Mouse (Mus musculus) heart, adult 2 months (tissue): ENCODE data around the gene Lekr1. TPM values are rescaled to one million over a fixed set of nuclear protein-coding genes. Genes with fewer than 3 reads are reported as not detected.

Experiments
- DNase-seq, 2 experiments: peaks; one replicate each; pipeline ENCODE4 v3.0.0; 2021
- H3K27ac ChIP-seq: fragments of 200-600 bp; 2 replicates; pipeline ENCODE4 v1.8.1; 2022
- H3K27me3 ChIP-seq: fragments of 200-500 bp; 2 replicates; pipeline ENCODE4 v1.6.1; 2012; ENCODE audit warnings: mild to moderate bottlenecking, low read length, inconsistent platforms, mixed read lengths; ENCODE audit not compliant: control insufficient read depth, insufficient read depth
- H3K36me3 ChIP-seq: fragments of 200-500 bp; 2 replicates; pipeline ENCODE4 v1.6.1; 2012; ENCODE audit warnings: low read length, inconsistent platforms; ENCODE audit not compliant: control insufficient read depth, insufficient read depth
- H3K4me1 ChIP-seq: fragments of 200-500 bp; 2 replicates; pipeline ENCODE4 v1.6.1; 2011; ENCODE audit warnings: low read length; ENCODE audit not compliant: control insufficient read depth, insufficient read depth
- H3K4me3 ChIP-seq: fragments of 200-600 bp; 2 replicates; pipeline ENCODE4 v1.8.1; 2022
- H3K79me2 ChIP-seq: fragments of 200-500 bp; replicated peaks from 2 replicates; pipeline ENCODE4 v1.6.1; 2012; ENCODE audit warnings: mild to moderate bottlenecking, inconsistent platforms, low read length, moderate library complexity, mixed read lengths; ENCODE audit not compliant: control insufficient read depth, insufficient read depth
- H3K9ac ChIP-seq: fragments of 200-500 bp; 2 replicates; pipeline ENCODE4 v1.6.1; 2012; ENCODE audit warnings: low read depth, mild to moderate bottlenecking, control low read depth, inconsistent platforms, low read length, mixed read lengths
- CTCF ChIP-seq: fragments of 200-600 bp; IDR thresholded peaks from 2 replicates; pipeline ENCODE4 v1.8.1; 2022; ENCODE audit warnings: antibody characterized with exemption, mild to moderate bottlenecking, moderate library complexity
- EP300 ChIP-seq: fragments of 200-500 bp; IDR thresholded peaks from 2 replicates; pipeline ENCODE4 v1.6.1; 2011; ENCODE audit warnings: low read depth, low read length, control low read depth; ENCODE audit not compliant: insufficient read depth
- POLR2A ChIP-seq: fragments of 200-500 bp; IDR thresholded peaks from 2 replicates; pipeline ENCODE4 v1.6.1; 2011; ENCODE audit warnings: mild to moderate bottlenecking, low read depth, low read length, control low read depth; ENCODE audit not compliant: insufficient read depth
- WGBS: fragments of 180-500 bp; shearing (Covaris S2); methylation state at CpG from one replicate; pipeline ENCODE4 v1.1.7; 2018; 5-methylcytosine and 5-hydroxymethylcytosine counted together
- intact Hi-C: fragments of 180-260 bp; cut with DNase I; formaldehyde crosslinking; loops from one replicate; pipeline ENCODE4 v1.15.1; 2025
- polyA plus RNA-seq: library from polyadenylated mRNA; depleted of rRNA; stranded (reverse); fragments of >200 nt; gene quantifications from 2 replicates; pipeline ENCODE4 v1.2.3, GENCODE M21; 2012
- total RNA-seq, 2 experiments: library from RNA; stranded (reverse); gene quantifications; 2 replicates each; pipeline ENCODE4 v1.2.3; 2021

Lekr1 gene
- total and polyA plus RNA-seq, 3 experiments, result 0.84 to 2.2 (median 2.1) TPM

DNA sequence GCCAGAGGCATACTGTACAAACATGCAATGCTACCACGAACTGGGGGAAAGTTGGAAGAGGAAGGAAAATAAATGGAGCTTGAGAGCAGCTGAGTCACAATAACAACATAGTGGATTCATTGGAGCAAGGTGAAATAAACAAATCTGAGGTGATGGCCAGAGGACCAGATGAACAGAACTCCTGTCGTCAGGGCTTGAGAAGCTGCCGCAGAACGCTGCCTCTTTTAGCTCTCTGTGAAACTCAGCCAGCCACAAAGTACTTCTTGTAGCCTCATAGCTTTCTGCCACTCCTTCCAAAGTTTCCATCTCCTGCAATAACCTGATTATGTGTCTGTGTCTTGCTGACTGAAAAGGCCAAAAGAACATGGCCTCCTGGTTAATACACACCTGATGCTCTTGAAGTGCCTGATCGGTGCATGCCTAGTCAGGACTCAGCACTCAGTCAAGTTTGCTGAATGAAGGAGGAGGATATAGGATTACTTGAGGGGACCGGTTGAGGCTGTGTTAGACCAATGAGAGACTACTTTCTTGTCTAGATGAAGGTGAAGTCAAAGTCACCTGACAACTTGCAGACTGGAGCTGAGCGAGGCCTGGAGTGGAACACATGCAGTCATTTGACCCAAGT is 39.6 kb upstream of the Lekr1 start:
- no peaks in the 10 kb centered on the region for H3K27me3 ChIP-seq
- no peaks in the 10 kb centered on the region for H3K79me2 ChIP-seq
- no peaks in the 10 kb centered on the region for H3K36me3 ChIP-seq
- H3K27ac ChIP-seq, result no peak overlapping the region
- no peak overlapping the region for H3K4me3 ChIP-seq
- H3K4me1 ChIP-seq, result peaks cover 1% of the 10 kb centered on the region; the same call in 1 of the 2 replicates
- no peak overlapping the region for H3K9ac ChIP-seq
- 75% methylated on average over 7 of the region's 7 CpGs for WGBS
- DNase-seq, result no peak
- intact Hi-C loops, result no loop called here
- TF ChIP-seq CTCF, result no peak
- no peak for TF ChIP-seq EP300
- no peak for TF ChIP-seq POLR2A

DNA sequence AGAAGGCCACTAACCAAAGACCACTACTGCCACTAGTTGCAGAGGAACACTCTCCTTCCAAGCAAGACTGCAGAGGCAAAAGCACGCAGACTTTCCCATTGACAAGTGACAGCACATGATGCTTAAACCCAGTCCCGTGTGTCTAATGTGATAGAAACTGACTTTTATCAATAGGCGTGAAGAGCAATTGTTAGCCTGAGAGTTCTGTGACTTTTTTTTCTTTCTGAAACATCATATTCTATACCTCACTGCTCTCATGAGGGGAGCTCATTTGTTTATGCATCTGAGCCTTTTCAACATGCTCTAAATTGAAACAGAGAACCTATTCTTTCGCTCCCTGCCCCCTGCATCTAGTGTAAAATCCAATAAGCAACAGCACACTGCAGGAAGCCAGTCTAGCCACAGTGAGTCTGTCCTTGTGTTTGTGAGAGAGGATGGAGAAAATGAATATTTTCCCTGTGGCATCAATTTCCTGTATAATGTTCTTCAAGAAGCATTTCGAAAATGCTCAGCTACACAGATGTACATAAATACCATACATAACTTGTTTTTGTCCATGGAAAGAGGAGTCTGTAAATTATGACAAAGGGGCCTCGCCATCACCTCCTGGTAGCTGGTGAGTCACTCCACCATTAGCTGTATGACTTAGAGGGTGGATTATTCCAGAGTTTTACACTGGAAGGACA is 38.9 kb upstream of the Lekr1 start:
- Histone ChIP-seq H3K4me1 (peaks cover 1% of the 10 kb centered on the region; the same call in 1 of the 2 replicates), H3K27me3 (no peaks in the 10 kb centered on the region), H3K4me3 (no peak overlapping the region), H3K36me3 (no peaks in the 10 kb centered on the region), H3K27ac (no peak overlapping the region), H3K79me2 (no peaks in the 10 kb centered on the region), H3K9ac (no peak overlapping the region)
- DNase-seq, result no peak
- 85% methylated on average over 6 of the region's 6 CpGs for WGBS
- no peak for TF ChIP-seq EP300
- no peak for TF ChIP-seq CTCF
- TF ChIP-seq POLR2A, result no peak
- intact Hi-C loops, result no loop called here

DNA sequence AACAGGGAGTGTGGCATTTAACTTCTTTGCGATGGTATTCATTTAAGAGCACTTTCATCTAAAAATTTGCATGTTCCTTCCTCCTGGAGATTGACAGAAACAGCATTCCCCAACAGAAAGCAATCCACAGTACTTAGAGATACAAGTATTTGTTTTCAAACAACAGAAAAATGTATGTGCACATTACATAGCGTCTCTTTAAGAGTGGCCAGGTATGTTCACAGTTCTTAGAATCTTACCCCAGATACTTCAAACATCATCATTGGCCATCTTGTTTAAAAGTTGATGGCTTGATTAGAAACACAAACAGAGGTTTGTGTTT is 38.4 kb upstream of the Lekr1 start:
- Histone ChIP-seq H3K36me3 (no peaks in the 10 kb centered on the region), H3K27ac (no peak overlapping the region), H3K79me2 (no peaks in the 10 kb centered on the region), H3K4me3 (no peak overlapping the region), H3K27me3 (no peaks in the 10 kb centered on the region), H3K4me1 (peaks cover 1% of the 10 kb centered on the region; the same call in 1 of the 2 replicates), H3K9ac (no peak overlapping the region)
- DNase-seq, result no peak
- WGBS, result 89% methylated on average over 2 of the region's 2 CpGs
- no peak for TF ChIP-seq EP300
- TF ChIP-seq POLR2A, result no peak
- TF ChIP-seq CTCF, result no peak
- intact Hi-C loops, result no loop called here

DNA sequence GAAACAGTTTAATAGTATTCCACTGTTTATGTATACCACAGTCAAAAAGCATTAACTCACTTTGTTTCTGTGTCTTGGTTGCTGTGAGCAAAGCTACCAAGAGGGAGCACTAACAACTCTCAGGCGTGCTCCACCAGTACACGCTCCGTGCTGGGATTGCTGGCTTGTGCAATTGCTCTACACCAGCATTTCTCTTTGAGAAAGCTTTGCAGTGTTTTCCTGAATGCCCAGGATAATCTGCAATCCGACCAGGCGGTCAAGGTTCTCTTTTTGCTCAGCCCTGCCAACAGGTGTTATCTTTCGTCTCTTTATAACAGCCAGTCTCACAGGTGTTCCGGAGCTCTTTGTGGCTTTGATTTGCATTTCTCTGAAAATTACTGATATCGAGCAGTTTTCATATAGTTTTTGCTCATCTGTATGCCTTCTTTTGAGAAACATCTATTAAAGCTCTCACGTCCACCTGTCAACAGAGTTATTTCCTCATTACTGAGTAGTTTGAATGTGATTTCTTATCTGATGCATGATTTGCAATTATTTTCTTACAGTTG is 36.4 kb upstream of the Lekr1 start:
- H3K79me2 ChIP-seq, result no peaks in the 10 kb centered on the region
- H3K27me3 ChIP-seq, result no peaks in the 10 kb centered on the region
- no peak overlapping the region for H3K4me3 ChIP-seq
- H3K4me1 ChIP-seq, result peaks cover 1% of the 10 kb centered on the region; the same call in 1 of the 2 replicates
- TF ChIP-seq POLR2A, result no peak
- no peak for TF ChIP-seq CTCF
- no peak for TF ChIP-seq EP300
- intact Hi-C loops, result no loop called here
- H3K36me3 ChIP-seq, result no peaks in the 10 kb centered on the region
- 84% methylated on average over 9 of the region's 9 CpGs for whole genome bisulfite sequencing
- no peak overlapping the region for H3K27ac ChIP-seq
- no peak overlapping the region for H3K9ac ChIP-seq
- no peak for DNase-seq

DNA sequence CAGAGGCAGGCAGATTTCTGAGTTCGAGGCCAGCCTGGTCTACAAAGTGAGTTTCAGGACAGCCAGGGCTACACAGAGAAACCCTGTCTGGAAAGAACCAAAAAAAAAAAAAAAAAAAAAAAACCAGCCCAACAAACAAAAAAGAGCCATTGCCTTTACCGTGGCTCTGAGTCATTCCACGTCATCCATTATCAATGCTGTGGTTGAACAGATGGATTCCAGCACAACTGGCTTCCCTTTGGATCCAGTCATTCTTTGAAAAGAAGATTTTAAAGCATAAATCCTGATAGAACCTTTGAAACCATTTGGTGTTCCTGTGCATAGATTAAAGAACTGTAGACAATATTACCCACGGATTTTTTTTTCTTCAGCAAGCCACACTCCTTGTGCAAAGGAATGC is 32.4 kb upstream of the Lekr1 start:
- no peak for TF ChIP-seq CTCF
- no peak for TF ChIP-seq EP300
- no peak for TF ChIP-seq POLR2A
- WGBS, result 56% methylated on average over 4 of the region's 4 CpGs

DNA sequence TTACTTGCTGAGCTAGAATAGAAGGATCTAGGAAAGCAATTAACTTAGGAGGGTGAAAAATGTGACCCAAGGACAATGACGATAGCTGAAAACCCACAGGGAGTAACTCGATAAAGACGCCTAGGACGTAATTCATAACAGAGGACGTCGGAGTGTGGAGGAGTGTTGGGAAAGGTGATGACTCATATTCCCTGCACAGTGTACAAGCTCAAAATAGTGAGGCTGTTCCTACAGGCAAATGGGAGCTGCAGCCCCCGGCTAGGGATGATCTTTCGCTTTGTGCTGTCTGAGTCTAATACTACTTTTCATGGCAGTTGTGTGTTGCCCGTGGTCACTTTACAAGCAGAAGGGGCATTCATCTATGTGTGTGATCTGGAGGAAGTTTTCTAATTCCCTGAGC is 30.0 kb upstream of the Lekr1 start:
- no peak for DNase-seq
- 22% methylated on average over 9 of the region's 9 CpGs for WGBS
- no peaks in the 10 kb centered on the region for H3K79me2 ChIP-seq
- no peaks in the 10 kb centered on the region for H3K36me3 ChIP-seq
- TF ChIP-seq EP300 (no peak), POLR2A (no peak), CTCF (no peak)
- H3K4me3 ChIP-seq, result no peak overlapping the region
- no peaks in the 10 kb centered on the region for H3K4me1 ChIP-seq
- no peak overlapping the region for H3K27ac ChIP-seq
- H3K27me3 ChIP-seq, result no peaks in the 10 kb centered on the region
- H3K9ac ChIP-seq, result no peak overlapping the region
- intact Hi-C loops, result no loop called here

More for the DNA sequence above, 32.4 kb upstream of the Lekr1 start:
- H3K4me1 ChIP-seq, result no peaks in the 10 kb centered on the region
- no peaks in the 10 kb centered on the region for H3K79me2 ChIP-seq
- intact Hi-C loops, result no loop called here
- no peak for DNase-seq
- no peaks in the 10 kb centered on the region for H3K36me3 ChIP-seq
- no peaks in the 10 kb centered on the region for H3K27me3 ChIP-seq
- no peak overlapping the region for H3K9ac ChIP-seq
- H3K4me3 ChIP-seq, result no peak overlapping the region
- H3K27ac ChIP-seq, result no peak overlapping the region
